Mouse (Mus musculus) cortical plate, adult 2 months (tissue): ENCODE results near the gene Prpf4b.

Source experiments
- CTCF ChIP-seq: fragments of 200-500 bp; IDR thresholded peaks from 2 replicates; pipeline ENCODE4 v1.5.1; 2011; ENCODE audit warnings: mild to moderate bottlenecking, control low read depth, low read length; ENCODE audit not compliant: insufficient read depth; ENCODE audit errors: extremely low read depth
- POLR2A ChIP-seq: fragments of 200-500 bp; IDR thresholded peaks from 2 replicates; pipeline ENCODE4 v1.6.1; 2011; ENCODE audit warnings: mild to moderate bottlenecking, low read length, control low read depth; ENCODE audit not compliant: insufficient read depth; ENCODE audit errors: extremely low read depth

DNA sequence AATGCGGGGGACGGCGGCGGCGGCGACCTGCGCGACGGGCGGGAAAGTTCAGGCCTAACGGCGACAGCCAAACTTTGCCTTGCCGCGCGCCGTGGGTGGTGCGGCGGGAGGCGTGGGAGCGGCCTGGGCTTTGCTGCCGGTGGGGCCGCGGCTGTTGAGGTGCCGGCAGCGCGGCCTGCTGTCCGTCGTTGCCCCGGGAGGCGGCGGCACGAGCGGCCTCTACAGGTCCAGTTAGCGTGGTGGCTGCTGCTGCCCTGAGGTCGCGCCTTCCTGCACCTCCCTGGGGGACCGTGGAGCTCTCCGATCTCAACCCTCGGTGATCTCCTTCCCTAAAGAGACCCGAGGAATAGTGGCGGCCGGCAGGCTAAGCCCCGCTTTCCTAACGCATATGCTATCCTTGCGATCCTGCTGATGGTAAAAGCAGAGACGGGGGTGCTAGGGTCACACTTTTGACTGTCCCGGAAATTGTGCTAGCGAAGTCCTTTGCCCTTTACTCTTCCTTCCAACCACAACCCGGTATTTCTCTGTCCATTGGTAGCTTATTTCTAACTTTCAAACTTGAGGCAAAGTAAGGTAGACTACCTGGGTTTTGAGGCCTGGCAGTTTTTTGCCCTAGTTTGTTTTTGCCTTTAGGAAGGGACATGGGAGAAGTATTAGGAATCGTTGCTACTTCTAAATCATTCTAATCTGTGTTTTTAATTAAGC, 791 bp downstream of the Prpf4b start:
- TF ChIP-seq CTCF (no peak), POLR2A (no peak)
